Mouse (Mus musculus) induced T-regulatory cell, adult 2 months (primary cell): ENCODE data around the gene Pvalb.

Experiments used
- DNase-seq: peaks from one replicate; pipeline ENCODE4 v3.0.0-alpha.2; 2012; ENCODE audit warnings: low read depth

Pvalb gene

DNA sequence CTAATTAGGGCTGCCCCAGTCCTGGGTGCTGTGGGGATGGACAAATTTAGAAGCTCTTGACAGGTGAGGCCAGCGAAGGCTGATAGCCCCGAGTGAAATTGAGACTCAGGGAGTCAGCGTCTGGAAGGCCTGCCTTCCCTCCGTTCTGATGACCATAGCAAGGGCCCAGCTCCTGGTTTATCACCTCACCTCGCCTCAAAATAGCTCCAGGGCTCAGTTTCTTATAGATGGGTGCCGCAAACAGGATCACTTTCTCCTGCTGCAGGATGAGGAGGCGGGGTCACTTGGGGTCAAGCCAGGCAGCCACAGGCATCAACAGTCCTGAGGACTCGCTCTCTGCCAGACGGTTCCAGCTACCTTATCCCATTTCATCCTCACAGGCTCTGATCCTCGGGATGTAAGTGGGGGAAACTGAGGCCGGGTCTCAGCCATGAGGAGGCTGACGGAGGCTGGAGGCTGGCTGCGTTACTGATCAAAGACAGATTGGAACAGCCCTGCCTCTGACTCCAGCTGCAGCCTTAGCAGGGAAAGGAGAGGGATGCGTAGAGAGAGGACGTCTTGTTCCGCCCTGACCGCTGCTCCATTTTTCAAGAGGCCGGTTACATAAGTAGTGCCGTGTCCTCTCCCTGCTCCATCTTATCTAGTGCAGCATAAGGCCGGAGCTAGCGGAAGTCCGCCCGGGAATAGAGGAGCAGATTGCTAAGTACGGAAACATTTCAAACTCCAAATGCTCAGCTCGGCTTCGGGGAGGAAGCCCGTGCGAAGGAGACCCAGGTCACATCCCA is 10.9 kb downstream of the Pvalb start:
- no peak for DNase-seq

DNA sequence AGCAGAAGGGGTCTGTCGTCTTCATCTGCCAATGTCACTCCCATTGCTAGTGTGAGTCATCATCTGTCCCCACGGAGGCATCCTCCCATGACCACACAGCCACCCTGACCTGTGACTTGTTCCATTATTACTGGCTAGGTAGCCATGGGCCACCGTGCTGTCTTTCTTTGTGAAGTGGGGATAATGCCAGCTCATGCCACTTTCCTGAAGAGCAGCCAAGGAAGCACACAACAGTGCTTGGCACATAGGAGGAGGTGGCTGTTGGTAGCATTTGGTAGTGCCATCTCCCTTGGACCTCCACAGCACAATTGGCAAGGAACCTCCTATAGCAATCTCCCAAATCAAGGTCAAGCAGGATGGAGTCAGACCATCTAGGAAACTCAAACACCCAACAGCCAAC is 11.9 kb downstream of the Pvalb start:
- no peak for DNase-seq

DNA sequence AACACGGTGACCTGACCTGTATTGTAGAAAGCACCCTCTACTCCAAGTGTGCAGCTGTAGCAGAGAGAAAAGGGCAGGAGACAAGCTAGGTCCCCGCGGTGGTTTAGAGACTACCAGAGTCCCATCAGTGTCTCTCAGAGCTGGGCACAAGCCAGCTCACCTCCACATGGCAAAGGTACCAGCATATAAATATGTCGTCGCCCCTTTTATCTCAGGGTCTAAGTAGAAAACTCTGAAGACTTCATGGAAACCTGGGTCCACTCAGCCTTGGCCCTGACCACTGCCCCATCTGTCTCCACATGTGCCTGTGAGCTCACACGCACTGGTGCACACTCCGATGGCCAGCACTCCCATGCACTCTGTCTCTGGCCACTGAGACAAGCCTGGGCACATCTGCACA is 16.6 kb downstream of the Pvalb start:
- no peak for DNase-seq

DNA sequence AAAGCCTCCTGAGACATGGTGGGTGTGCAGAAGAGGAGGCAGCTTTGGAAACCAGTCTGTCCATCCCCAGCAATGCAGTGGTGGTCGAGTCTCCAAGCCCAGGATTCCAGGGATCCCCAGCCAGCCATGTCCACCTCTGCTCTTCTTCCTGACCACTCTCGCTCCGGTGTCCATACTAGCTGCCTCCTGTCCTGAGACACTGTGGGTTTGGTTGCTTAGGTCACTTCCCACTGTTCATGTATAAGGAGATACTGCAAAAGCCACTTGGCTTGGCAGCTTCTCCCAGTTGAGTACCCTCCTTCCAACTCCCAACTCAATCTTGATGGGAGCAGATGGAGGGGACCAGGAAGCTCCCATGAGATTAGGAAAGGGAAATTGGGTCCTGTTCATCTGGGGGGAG is 17.7 kb downstream of the Pvalb start:
- no peak for DNase-seq

DNA sequence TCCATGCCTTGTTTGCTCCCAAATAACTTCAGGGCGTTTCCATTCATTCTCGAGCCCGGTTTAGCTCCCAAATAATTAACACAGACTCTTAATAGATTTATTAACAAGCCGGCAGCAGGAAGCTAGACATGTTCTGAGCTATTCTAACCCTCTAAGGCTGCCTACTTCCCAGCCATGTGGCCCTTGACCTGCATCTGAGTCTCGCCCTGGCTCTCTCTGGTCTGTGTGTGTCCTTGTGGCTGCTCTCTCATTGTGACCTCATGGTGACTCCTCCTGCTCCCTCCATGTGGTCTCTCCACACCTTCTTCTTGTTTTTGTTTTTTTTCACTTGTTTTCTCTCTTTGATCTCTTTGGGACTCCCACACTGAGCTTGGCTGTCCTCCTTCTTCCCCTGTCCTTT is 19.3 kb downstream of the Pvalb start:
- DNase-seq, result no peak

DNA sequence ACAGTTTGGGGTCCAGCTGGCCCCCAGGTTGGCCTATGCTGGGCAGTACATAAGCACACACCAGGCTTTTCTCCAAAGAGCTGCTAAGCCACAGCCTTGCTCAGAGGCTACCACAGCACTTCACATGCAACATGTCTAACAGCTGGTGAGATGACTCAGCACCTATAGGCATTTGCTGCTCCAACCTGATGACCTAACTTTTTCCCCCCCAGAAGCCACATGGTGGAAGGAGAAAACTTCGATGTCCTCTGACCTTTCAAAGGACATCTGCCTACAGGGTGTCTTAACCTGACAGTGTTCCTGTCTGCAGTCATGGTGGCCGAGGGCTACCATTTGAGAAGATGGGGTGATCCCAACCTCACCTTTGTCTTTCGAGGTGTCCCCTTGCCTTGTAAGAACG is 20.6 kb downstream of the Pvalb start:
- DNase-seq, result no peak

GRCm38 (mm10) chr15:78184855-78185254 is 21.3 kb downstream of the Pvalb start:
- DNase-seq, result peak; percentile 55

GRCm38 (mm10) chr15:78181701-78182405 is 24.3 kb downstream of the Pvalb start:
- DNase-seq, result no peak

- no peak for DNase-seq
Observed at GRCm38 (mm10) chr15:78179775-78180174, 26.4 kb downstream of the Pvalb start.

GRCm38 (mm10) chr15:78178397-78178796 is 27.8 kb downstream of the Pvalb start:
- DNase-seq, result peak; percentile 82

DNA sequence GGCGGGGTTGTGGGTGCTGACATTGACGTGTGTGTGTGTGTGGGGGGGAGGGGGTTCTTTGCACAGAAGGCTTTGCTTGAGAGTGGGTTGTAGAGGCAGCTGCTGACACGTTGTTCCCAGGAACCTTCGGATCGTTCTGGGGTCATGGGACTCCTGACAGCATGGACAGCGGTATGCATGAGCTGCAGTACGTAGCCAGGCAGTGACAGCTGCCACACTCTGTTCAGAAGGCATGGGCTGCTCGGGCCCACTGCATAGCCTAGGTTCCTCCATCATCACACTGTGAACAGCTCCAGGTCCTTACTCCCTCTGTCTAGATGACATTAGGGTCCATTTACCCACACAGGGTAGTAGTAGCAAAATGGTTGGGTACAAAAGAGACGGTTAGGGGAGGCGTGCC is 28.9 kb downstream of the Pvalb start:
- no peak for DNase-seq

- no peak for DNase-seq
Observed at GRCm38 (mm10) chr15:78174887-78175245, 31.3 kb downstream of the Pvalb start.

DNA sequence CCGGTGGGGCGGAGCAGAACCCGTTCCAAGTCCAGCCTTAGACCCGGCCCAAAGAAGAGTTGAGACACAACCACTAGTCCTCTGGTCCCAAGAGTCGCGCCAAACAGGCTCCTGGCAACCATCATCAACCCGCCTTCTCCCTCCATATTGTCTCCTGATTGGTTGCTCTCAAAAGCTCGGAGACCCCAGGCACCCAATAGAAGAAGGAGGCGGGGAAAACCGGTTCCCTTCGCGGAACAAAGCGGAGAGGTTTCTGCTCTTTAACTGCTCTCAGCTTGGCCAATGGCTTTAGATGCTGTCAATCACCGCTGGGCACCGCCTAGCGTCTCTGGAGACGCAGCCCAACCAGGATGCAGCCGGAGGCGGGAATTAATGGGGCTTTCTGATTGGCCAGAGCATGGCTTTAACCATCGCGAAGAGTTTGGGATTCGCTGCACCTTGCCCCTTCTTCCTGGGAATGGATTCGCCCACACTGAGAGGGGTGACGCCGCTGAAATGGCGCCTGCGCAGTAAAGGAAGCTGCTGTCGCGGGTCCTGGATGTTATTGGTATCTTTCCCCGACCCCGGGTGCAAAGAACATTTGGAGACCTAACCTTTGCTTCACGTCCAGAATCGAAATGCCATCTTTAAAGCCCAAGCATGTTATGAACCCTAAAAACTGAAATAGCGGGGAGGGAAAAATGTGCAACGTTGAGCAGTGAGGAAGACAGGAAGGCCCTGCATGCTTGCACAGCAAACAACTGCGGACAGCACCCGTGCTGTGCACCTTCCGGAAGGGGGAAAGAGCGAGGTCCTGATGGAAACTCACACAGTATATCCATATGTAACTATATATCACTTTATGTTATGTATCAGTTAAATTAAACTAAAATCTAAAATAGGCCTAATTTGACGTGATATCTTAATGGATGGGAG is 32.0 kb downstream of the Pvalb start, which contains the start of gene Ift27:
TSS of gene Ift27 (minus strand) at position 136 of the 915 bp plus-strand sequence.
- DNase-seq, result peak; percentile 99

- no peak for DNase-seq
Observed at GRCm38 (mm10) chr15:78172899-78173817, 33.0 kb downstream of the Pvalb start.

DNA sequence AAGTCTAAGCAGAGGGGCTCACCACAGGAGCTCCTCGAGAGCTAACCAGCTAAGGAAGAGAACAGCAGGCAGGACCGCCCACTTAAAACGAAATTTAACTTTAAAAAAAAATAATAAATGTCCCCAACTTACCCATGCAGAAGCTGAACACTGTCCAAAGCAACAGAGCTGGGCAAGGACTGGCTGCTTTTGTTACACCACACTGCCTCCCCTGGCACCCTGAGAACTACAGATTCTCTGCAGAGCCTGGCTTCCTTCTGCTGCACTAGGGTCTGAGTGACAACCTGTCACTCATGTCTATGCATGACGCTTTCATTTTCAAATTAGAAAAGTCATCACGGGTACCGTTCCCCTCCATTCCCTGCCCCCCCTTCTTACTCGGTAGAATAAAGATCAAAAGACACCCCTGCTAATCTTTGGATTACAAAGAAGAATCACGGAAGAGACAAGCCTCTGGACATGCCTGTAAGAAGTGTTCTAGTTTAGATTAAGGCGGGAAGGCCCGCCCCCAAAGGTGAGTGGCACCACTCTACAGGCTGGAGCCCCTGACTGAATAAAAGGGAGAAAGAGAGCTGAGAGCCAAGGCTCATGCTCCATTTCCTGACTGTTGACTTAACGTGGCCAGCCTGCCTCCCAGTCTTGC is 33.8 kb downstream of the Pvalb start:
- peak; percentile 77 for DNase-seq

- DNase-seq, result peak; percentile 74
Observed at GRCm38 (mm10) chr15:78171651-78172050, 34.5 kb downstream of the Pvalb start.

DNA sequence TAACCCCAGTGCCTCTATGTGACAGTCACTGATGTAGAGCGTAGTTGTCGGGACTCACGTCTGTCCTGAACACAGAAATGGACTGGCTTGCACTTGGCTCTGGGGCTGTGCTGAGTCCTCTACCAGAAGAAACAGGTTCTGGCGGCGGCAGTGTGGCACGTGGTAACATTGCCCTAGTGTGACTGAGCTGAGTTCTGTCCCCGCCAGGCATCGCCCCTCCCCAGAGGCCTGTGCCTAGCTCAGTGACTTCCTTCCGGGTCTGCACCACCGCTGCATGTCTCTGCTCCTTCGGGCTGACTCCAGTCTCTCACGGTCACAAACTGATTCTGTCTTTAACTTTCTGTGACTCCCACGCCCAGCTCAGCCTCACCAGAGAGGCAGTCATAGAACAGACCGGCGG is 35.5 kb downstream of the Pvalb start:
- DNase-seq, result peak; percentile 72

DNA sequence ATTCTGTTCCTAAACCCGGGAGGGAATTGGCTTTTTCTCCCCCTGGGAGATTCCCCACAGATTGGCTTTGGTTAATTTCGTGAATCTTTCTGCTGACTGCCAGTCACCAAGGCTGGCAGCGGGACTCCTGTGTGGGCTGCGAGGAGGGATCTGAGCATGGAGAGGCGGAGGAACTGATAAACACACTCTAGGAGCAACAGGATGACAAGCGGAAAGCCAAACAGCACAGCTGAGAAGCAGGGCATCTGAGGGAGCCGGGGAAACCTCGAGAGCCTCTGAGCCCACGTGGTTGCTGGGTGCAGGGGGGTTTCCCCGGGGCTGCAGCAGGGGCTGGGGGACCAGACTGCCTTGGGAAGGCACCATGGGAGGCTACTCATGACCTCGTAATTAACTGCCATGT is 36.6 kb downstream of the Pvalb start:
- DNase-seq, result no peak

- DNase-seq, result no peak
Observed at GRCm38 (mm10) chr15:78165292-78165691, 40.9 kb downstream of the Pvalb start.

DNA sequence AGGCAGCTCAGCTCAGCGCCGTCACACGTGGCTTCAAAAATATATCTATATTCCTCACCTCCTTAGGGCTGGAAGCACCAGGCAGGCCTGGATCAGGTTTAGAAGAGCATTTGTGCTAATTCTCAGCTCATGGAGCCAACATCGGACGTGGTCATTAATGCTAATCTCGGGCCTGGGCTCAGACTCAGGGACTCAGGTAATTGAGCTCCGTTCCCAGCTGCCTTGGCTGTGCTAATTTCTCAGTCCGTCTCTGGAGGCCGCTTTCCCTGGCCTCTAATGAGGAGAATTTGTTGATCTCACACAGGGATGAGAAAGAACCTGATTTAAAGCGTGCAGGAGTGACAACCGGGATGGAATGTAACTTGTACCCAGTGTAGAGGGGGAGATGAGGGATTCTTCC is 41.7 kb downstream of the Pvalb start:
- no peak for DNase-seq

DNA sequence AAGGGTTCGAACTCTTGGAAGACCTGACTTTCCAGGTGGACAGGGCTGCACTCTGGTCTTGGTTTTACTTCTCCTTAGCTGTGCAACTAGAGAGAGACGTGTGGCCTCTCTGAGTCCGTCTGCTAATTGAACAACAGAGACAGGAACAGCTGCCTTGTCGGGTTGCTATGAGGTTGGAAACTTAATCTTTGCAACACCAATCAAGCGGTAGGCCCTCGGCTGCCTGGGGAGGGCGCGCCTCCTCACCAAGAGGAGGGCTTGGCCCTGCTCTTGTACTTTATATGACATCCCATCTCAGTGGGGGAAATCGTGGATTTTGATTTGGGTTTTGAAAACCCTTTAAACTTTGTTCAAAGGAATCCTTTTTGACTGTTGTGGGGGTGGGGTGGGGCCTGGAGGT is 44.3 kb downstream of the Pvalb start:
- DNase-seq, result no peak
